Mouse (Mus musculus): Measurements from ENCODE around the gene Tcf7. TPM values are rescaled to one million over a fixed set of nuclear protein-coding genes. Genes with fewer than 3 reads are reported as not detected.

Gene Tcf7
- polyA plus RNA-seq, 1 experiment: 2.6 TPM

GRCm38 (mm10) chr11:52258711-52259110 is 24.1 kb downstream of the Tcf7 start:
- H3K27ac ChIP-seq (ENCODE audit: control insufficient read depth, insufficient read depth, low read depth, low read length, poor library complexity): no peak overlapping the region
- TF ChIP-seq POLR2A (IDR thresholded peaks at IDR 0.05; ENCODE audit: borderline replicate concordance, control insufficient read depth, low read depth, low read length) (no peak), CTCF (IDR thresholded peaks at IDR 0.05; ENCODE audit: control insufficient read depth, insufficient read depth, low read length) (no peak)
- H3K4me3 ChIP-seq (replicated peaks; ENCODE audit: control insufficient read depth, low read depth, low read length): no peak overlapping the region
- WGBS: 45% methylated on average over 5 of the region's 5 CpGs
- peaks cover 6% of the 10 kb centered on the region; the same call in 1 of the 2 replicates for H3K4me1 ChIP-seq (ENCODE audit: control insufficient read depth, insufficient read depth, low read length)

GRCm38 (mm10) chr11:52257376-52257775 is 25.4 kb downstream of the Tcf7 start:
- 75% methylated on average over 3 of the region's 3 CpGs for WGBS
- Histone ChIP-seq H3K27ac (ENCODE audit: control insufficient read depth, insufficient read depth, low read depth, low read length, poor library complexity) (no peak overlapping the region), H3K4me1 (ENCODE audit: control insufficient read depth, insufficient read depth, low read length) (peaks cover 3% of the 10 kb centered on the region; the same call in 1 of the 2 replicates), H3K4me3 (replicated peaks; ENCODE audit: control insufficient read depth, low read depth, low read length) (no peak overlapping the region)
- TF ChIP-seq POLR2A (IDR thresholded peaks at IDR 0.05; ENCODE audit: borderline replicate concordance, control insufficient read depth, low read depth, low read length) (no peak), CTCF (IDR thresholded peaks at IDR 0.05; ENCODE audit: control insufficient read depth, insufficient read depth, low read length) (no peak)

GRCm38 (mm10) chr11:52255077-52255476 is 27.7 kb downstream of the Tcf7 start:
- Histone ChIP-seq H3K4me3 (replicated peaks; ENCODE audit: control insufficient read depth, low read depth, low read length) (no peak overlapping the region), H3K27ac (ENCODE audit: control insufficient read depth, insufficient read depth, low read depth, low read length, poor library complexity) (no peak overlapping the region), H3K4me1 (ENCODE audit: control insufficient read depth, insufficient read depth, low read length) (peaks cover 4% of the 10 kb centered on the region; the same call in 1 of the 2 replicates)
- TF ChIP-seq CTCF (IDR thresholded peaks at IDR 0.05; ENCODE audit: control insufficient read depth, insufficient read depth, low read length): no peak
- TF ChIP-seq POLR2A (IDR thresholded peaks at IDR 0.05; ENCODE audit: borderline replicate concordance, control insufficient read depth, low read depth, low read length): no peak
- WGBS: 72% methylated on average over 8 of the region's 8 CpGs

GRCm38 (mm10) chr11:52253674-52254375 is 29.0 kb downstream of the Tcf7 start:
- Histone ChIP-seq H3K27ac (ENCODE audit: control insufficient read depth, insufficient read depth, low read depth, low read length, poor library complexity) (no peak overlapping the region), H3K4me1 (ENCODE audit: control insufficient read depth, insufficient read depth, low read length) (peaks cover 4% of the 10 kb centered on the region; the same call in 1 of the 2 replicates), H3K4me3 (replicated peaks; ENCODE audit: control insufficient read depth, low read depth, low read length) (no peak overlapping the region)
- TF ChIP-seq POLR2A (IDR thresholded peaks at IDR 0.05; ENCODE audit: borderline replicate concordance, control insufficient read depth, low read depth, low read length) (no peak), CTCF (IDR thresholded peaks at IDR 0.05; ENCODE audit: control insufficient read depth, insufficient read depth, low read length) (peak; percentile 76)
- 64% methylated on average over 11 of the region's 11 CpGs for WGBS

- 44% methylated on average over 1 of the region's 1 CpGs for WGBS
- Histone ChIP-seq H3K4me1 (ENCODE audit: control insufficient read depth, insufficient read depth, low read length) (peaks cover 4% of the 10 kb centered on the region; the same call in 1 of the 2 replicates), H3K27ac (ENCODE audit: control insufficient read depth, insufficient read depth, low read depth, low read length, poor library complexity) (0 out of 2 replicates have a peak overlapping the region, but pooled peaks have one; percentile 14), H3K4me3 (replicated peaks; ENCODE audit: control insufficient read depth, low read depth, low read length) (no peak overlapping the region)
- TF ChIP-seq POLR2A (IDR thresholded peaks at IDR 0.05; ENCODE audit: borderline replicate concordance, control insufficient read depth, low read depth, low read length) (no peak), CTCF (IDR thresholded peaks at IDR 0.05; ENCODE audit: control insufficient read depth, insufficient read depth, low read length) (no peak)
These were observed 30.1 kb downstream of the Tcf7 start for GRCm38 (mm10) chr11:52252692-52253091.

- no peak overlapping the region for H3K27ac ChIP-seq (ENCODE audit: control insufficient read depth, insufficient read depth, low read depth, low read length, poor library complexity)
- H3K4me1 ChIP-seq (ENCODE audit: control insufficient read depth, insufficient read depth, low read length): peaks cover 3% of the 10 kb centered on the region; the same call in 1 of the 2 replicates
- TF ChIP-seq CTCF (IDR thresholded peaks at IDR 0.05; ENCODE audit: control insufficient read depth, insufficient read depth, low read length) (no peak), POLR2A (IDR thresholded peaks at IDR 0.05; ENCODE audit: borderline replicate concordance, control insufficient read depth, low read depth, low read length) (no peak)
- no peak overlapping the region for H3K4me3 ChIP-seq (replicated peaks; ENCODE audit: control insufficient read depth, low read depth, low read length)
- WGBS: 83% methylated on average over 5 of the region's 5 CpGs
These were observed 31.0 kb downstream of the Tcf7 start for GRCm38 (mm10) chr11:52251770-52252169.

GRCm38 (mm10) chr11:52249452-52249851 is 33.4 kb downstream of the Tcf7 start:
- Histone ChIP-seq H3K4me1 (ENCODE audit: control insufficient read depth, insufficient read depth, low read length) (peaks cover 1% of the 10 kb centered on the region; the same call in 1 of the 2 replicates), H3K27ac (ENCODE audit: control insufficient read depth, insufficient read depth, low read depth, low read length, poor library complexity) (no peak overlapping the region), H3K4me3 (replicated peaks; ENCODE audit: control insufficient read depth, low read depth, low read length) (no peak overlapping the region)
- TF ChIP-seq CTCF (IDR thresholded peaks at IDR 0.05; ENCODE audit: control insufficient read depth, insufficient read depth, low read length) (no peak), POLR2A (IDR thresholded peaks at IDR 0.05; ENCODE audit: borderline replicate concordance, control insufficient read depth, low read depth, low read length) (no peak)
- WGBS: 89% methylated on average over 2 of the region's 2 CpGs

- Histone ChIP-seq H3K4me3 (replicated peaks; ENCODE audit: control insufficient read depth, low read depth, low read length) (no peak overlapping the region), H3K4me1 (ENCODE audit: control insufficient read depth, insufficient read depth, low read length) (no peaks in the 10 kb centered on the region), H3K27ac (ENCODE audit: control insufficient read depth, insufficient read depth, low read depth, low read length, poor library complexity) (no peak overlapping the region)
- no peak for TF ChIP-seq POLR2A (IDR thresholded peaks at IDR 0.05; ENCODE audit: borderline replicate concordance, control insufficient read depth, low read depth, low read length)
- no peak for TF ChIP-seq CTCF (IDR thresholded peaks at IDR 0.05; ENCODE audit: control insufficient read depth, insufficient read depth, low read length)
- WGBS: 80% methylated on average over 4 of the region's 4 CpGs
These were observed 41.8 kb downstream of the Tcf7 start for GRCm38 (mm10) chr11:52240898-52241542.
